Comparison of ENCODE assay signal across 15 mouse cellular contexts in genomic region chr11:62200901-62201512, GRCm38 (mm10). TPM values are rescaled to one million over a fixed set of nuclear protein-coding genes. Genes with fewer than 3 reads are reported as not detected.
"Had no signal": no experiment of that assay in that cellular context is flagged by ENCODE, and none has a peak within 500 bp of the region (broad histone marks: within the 10 kb centered on the region; RNA-seq: fewer than 3 reads in every experiment).

No protein-coding gene starts in this region.

- H3K36me3 ChIP-seq: kidney, embryonic 15.5 days had no signal

- H3K9ac ChIP-seq: kidney, embryonic 15.5 days; liver, embryonic 13.5 days had no signal

- H3K4me2 ChIP-seq: kidney, embryonic 15.5 days; liver, embryonic 13.5 days; midbrain, embryonic 11.5 days had no signal

- DNase-seq: kidney, adult 8-10 months; kidney, postnatal 10 days; kidney, postnatal 36 days; layer of hippocampus, postnatal 36 days; liver, embryonic 13.5 days; lung, postnatal 36 days; midbrain, embryonic 14.5 days; thymus, adult 18-20 months; thymus, postnatal 36 days had no signal

- H3K9me3 ChIP-seq: kidney, embryonic 15.5 days; liver, embryonic 13.5 days had no signal

- H3K4me1 ChIP-seq: liver, embryonic 13.5 days had no signal

- H3K27me3 ChIP-seq: kidney, embryonic 15.5 days; liver, embryonic 13.5 days had no signal

- H3K4me3 ChIP-seq: kidney, embryonic 15.5 days; left cerebral cortex, adult 2 months; liver, embryonic 13.5 days had no signal

- ATAC-seq: lung, postnatal 0 days had no signal

- H3K27ac ChIP-seq: left cerebral cortex, adult 2 months; liver, embryonic 13.5 days had no signal

RNA-seq across cellular contexts. Expression of gene Adora2b, which starts 47.8 kb away (rescaled TPM):
- total RNA-seq: liver, adult 2 months; megakaryocyte-erythroid progenitor cell, adult 5-6 weeks had no signal
